Mouse (Mus musculus) liver, adult 2 months (tissue): ENCODE measurements around the gene Gm20388.

Source experiments
- CTCF ChIP-seq: fragments of 200-500 bp; IDR thresholded peaks from 2 replicates; pipeline ENCODE4 v1.5.1; 2011; ENCODE audit warnings: low read depth, low read length, control low read depth
- POLR2A ChIP-seq: fragments of 200-500 bp; IDR thresholded peaks from 2 replicates; pipeline ENCODE4 v1.6.1; 2011; ENCODE audit warnings: low read length, control low read depth; ENCODE audit not compliant: insufficient read depth; ENCODE audit errors: extremely low read depth

DNA sequence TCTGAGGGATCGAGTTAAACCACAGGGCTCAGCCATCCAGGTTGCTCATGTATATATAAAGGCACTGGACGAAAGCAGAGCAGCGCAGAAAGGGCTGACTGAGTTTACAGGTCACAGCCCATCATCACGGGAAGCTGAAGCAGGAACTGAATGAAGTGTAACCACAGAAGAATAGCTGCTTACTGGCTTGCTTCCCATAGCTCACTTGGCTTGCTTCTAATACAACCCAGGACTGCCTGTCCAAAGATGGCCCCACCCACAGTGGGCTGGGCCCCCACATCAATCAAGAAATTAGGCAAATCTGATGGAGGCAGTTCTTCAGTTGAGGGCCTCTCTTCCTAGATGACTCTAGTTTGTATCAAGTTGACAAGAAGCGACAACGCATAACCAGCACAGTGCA, 4336.9 kb downstream of the Gm20388 start:
- TF ChIP-seq POLR2A (no peak), CTCF (no peak)
